Mouse (Mus musculus) layer of hippocampus, postnatal 10 days (tissue): ENCODE results near the gene Arfgap3. TPM values are rescaled to one million over a fixed set of nuclear protein-coding genes. Genes with fewer than 3 reads are reported as not detected.
"Not testable (repeated sequence)": the region's sequence is repeated elsewhere in the genome, so short reads cannot be mapped to it uniquely, and the experiment has no call there.

Experiments used
- DNase-seq, 2 experiments: peaks; one replicate each; pipeline ENCODE4 v3.0.0; 2021; ENCODE audit warnings: low spot score in 2 of 2
- total RNA-seq, 2 experiments: library from RNA; stranded (reverse); gene quantifications; 2 replicates each; pipeline ENCODE4 v1.2.3; 2021

Gene Arfgap3
- total RNA-seq, 2 experiments from 2014 or later = 19.8 to 22.7 TPM

GRCm38 (mm10) chr15:83345898-83346529 lies 4.0 kb downstream of the Arfgap3 start:
- DNase-seq = no peak

DNA sequence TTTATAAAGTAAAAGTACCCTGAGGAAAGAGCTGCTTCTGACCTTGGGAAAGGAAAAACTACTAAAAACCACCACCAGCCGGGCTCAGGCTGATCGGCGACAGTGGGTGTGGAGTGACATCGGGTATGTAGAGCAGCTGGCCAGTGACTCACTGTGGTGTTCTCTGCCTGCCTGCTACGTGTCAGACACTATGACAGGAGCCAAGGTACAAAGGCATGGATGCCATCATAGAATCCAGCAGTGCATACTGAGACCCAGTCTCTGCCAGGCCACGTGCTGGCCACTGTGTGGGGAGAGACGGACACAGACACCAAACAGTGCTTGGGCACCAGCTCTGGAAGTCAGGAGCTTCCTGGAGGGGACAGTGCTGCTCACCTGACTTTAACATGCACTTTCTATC lies 5.1 kb downstream of the Arfgap3 start:
- no peak for DNase-seq

- DNase-seq = no peak
These were observed 5.9 kb downstream of the Arfgap3 start for GRCm38 (mm10) chr15:83344157-83344556.

DNA sequence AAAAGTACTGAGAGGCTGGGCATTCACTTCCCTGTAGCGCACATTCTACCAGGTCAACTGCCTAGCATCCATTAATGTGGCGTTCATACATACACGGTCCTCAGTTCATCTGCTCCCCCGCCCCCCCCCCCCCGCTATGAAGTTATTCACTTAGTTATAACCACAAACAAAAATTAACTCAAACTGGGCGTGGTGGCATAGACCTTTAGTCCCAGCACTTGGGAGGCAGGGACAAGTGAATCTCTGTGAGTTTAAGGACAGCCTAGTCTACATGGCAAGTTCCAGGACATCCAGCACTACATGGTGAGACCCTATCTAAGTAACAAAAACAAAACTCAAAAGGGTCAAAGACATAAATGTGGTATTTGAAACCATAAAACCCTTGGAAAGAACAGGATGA lies 11.1 kb downstream of the Arfgap3 start:
- DNase-seq = no peak

- no peak for DNase-seq
These were observed 11.9 kb downstream of the Arfgap3 start for GRCm38 (mm10) chr15:83337903-83338870.

GRCm38 (mm10) chr15:83332373-83332772 lies 17.7 kb downstream of the Arfgap3 start:
- DNase-seq = no peak

DNA sequence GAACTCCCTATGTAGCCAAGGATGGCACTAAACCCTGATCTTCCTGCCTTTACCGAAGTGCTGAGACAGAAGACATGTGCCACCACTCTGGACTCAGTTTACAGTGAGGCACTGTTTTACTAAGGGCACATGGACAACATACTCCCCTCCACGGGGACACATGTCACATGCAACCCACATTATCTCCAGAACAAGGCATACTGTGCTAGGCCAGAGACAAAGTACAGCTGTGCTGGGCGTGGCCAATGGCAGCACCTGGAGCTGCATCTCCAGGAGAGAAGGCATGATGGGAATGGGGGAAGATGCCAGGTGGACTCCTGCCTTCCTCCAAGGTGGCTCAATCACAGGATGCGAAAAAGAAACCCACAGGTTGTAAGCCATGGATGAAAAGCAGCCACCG lies 21.1 kb downstream of the Arfgap3 start:
- DNase-seq = no peak

DNA sequence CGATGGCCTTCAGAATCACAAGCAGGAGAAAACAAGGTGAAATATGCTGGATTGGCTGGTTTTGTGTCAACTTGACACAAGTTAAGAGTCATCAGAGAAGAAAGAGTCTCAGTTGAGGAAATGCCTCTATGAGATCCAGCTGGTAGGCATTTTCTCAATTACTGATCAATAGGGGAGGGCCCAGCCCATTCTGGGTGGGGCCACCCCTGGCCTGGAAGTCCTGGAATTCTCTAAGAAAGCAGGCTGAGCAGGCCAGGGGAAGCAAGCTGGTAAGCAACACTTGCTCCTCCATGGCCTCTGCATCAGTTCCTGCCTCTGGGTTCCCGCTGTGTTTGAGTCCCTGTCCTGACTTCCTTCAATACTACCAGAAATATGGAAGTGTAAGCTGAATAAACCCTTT lies 27.0 kb downstream of the Arfgap3 start:
- DNase-seq = no peak

DNA sequence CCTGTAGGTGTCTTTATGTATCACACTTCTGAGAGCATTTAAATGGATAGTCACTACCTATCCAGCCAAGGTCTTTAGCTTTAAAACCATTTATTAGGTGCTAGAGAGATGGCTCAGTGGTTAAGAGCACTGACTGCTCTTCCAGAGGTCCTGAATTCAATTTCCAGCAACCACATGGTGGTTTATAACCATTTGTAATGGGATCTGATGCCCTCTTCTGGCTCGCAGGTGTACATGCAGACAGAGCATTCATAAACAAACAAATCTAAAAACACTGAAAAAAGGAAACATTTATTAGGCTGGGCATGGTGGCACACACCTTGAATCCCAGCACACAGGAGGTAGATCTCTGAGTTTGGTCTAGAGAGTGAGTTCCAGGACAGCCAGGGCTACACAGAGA lies 35.1 kb downstream of the Arfgap3 start:
- no peak for DNase-seq

DNA sequence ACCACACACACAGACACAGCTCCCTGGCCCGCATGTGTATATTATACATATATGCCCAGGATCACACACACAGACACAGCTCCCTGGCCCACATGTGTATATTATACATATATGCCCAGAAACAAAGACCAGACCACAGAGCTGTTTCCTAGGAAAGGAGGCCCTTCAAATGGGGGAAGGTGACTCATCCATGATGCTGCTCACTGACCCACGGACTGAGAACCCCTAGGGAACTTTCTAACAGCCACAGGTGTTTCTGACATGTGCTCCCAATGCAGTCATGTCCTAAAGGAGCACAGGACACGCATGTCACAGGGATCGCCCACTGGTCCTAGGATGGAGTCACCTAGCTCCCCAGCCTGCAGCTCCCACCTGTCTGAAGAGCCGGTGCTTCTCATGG lies 40.2 kb downstream of the Arfgap3 start:
- no peak for DNase-seq

DNA sequence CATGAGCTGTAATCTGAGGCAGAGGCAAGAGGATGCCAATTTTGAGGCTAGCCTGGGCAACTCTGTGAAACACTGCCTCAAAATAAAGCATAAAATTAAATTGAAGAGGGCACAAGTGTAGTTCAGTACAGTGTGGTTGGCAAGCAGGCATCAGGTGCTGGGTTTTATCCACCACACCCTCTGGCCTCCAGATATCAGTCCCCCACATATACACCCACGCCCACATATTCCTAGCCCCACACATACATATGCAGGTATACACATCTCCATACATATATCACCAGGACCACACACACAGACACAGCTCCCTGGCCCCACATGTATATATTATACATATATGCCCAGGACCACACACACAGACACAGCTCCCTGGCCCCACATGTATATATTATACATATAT lies 41.3 kb downstream of the Arfgap3 start:
- DNase-seq = not testable (repeated sequence)

DNA sequence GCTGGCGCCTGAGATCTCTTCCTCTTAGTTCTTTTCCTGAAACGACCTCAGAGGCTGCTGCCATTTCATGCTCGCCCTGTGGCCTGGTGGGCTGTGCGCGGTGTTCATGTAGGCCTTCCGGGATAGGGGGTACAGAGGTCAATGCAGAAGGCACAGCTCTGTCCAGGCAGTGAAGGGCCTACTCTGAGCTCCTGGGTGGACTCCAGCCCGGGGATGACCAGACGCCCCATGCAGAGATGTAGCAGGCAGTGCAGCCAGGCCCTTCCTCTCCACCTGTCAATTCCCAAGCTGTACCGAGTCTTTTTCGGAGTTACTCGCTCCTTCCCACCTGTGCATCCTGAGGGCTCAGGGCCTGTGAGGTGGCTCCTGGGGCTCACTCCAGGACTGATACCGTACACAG lies 43.9 kb downstream of the Arfgap3 start:
- DNase-seq = no peak

DNA sequence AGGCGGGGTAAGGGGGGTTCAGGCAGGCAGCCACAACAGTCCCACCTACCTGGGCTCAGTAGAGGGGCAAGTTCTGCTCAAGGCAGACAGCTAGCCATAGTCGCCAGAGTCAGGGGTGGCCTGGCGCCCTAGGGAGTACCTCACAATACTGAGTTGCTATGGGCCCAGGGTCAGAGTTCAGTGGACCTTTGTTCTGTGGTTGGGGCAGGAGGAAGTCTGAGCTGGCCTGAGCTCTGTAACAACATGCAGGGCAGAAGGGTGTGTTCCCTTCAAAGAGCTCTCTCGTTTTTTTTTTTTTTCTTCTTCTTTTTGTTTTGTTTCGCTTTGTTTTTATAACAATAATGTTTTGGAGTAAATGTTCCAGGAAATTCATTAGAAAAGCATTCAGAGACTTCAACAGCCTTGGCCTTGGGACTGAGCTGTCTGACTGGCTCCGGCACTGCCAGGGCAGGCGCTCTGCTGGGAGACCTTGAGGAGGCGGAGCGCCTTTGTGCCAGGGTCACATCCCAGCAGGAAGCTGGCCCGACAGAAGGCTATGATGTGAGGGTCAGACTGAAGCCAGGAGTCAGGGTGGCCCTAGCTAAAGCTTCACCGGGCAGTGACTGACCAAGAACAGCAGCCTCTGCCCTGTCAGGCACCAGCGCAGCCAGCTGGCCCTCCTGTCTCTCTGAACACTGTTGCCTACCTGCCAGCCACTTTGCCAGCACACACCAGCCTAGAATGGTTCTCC lies 44.7 kb downstream of the Arfgap3 start:
- DNase-seq = no peak

DNA sequence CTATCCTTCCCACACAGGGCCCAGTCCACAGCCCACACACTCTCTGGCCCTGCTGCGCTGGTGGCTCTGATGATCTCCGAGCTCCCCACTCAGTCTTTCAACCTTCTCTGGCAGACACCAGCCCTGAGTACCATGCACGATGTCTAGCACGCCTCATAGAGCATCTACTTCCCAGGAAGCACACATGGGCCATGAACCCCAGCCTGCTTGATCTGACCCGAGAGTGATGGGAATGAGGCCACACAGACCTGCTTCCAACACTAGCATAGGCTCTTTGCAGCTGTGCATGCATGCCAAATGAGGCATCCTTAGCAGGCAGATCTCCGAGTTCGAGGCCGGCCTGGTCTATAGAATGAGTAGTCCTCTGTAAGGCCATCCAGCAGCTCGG lies 45.2 kb downstream of the Arfgap3 start:
- no peak for DNase-seq

GRCm38 (mm10) chr15:83303656-83304484 lies 46.2 kb downstream of the Arfgap3 start:
- no peak for DNase-seq

GRCm38 (mm10) chr15:83299916-83300582 lies 50.0 kb downstream of the Arfgap3 start:
- no peak for DNase-seq

GRCm38 (mm10) chr15:83299450-83299849 lies 50.6 kb downstream of the Arfgap3 start:
- no peak for DNase-seq

- DNase-seq = no peak
These were observed 51.2 kb downstream of the Arfgap3 start for GRCm38 (mm10) chr15:83298810-83299209.

DNA sequence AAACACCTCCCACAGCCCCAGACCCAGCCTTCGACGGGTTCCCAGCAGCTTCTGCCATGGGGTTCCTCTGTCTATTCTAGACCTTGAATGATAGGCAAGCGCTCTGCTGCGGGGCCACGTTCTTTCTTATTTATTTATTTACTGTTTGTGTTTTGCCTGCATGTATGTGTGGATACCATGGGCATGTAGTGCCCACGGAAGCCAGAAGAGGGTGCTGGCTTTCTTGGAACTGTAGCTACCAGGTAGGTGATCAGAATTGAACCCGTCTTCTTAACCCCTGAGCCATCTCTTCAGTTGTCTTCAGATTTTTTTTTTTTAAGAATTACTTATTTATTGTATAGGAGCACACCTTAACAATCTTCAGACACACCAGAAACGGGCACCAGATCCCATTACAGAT lies 51.7 kb downstream of the Arfgap3 start:
- DNase-seq = no peak

GRCm38 (mm10) chr15:83296771-83297311 lies 53.2 kb downstream of the Arfgap3 start:
- no peak for DNase-seq
